Mouse (Mus musculus) neural tube, embryonic 11.5 days (tissue): ENCODE data around the gene Col27a1. TPM values are rescaled to one million over a fixed set of nuclear protein-coding genes. Genes with fewer than 3 reads are reported as not detected.

Experiments used
- microRNA counts: library from miRNA; unstranded; fragments of <30 nt; microRNA quantifications from one replicate; lab custom pipeline; 2015
- microRNA-seq: library from miRNA; unstranded; fragments of <30 nt; microRNA quantifications from one replicate; pipeline ENCODE4, GENCODE M21; 2016
- polyA plus RNA-seq: library from polyadenylated mRNA; unstranded; fragments of >200 nt; fragmentation: Nextera tagmentation; extraction: Ambion mirVana; gene quantifications from 2 replicates; pipeline ENCODE4 v1.2.1, GENCODE M21; 2014

Gene Col27a1
- polyA plus RNA-seq, 1 experiment from 2014 or later: 3.5 TPM

MicroRNA genes within 50 kb of the gene (microRNA counts, 519-probe panel; counts per million panel counts)
- 2,137 counts per million, percentile 59 among the panel's probes with 10 or more counts for microRNA mmu-miR-455 (lab: Ali Mortazavi, UCI)

Small RNAs within 50 kb of the gene (microRNA-seq; reads per million reads assigned to microRNA genes)
- 359 reads per million, percentile 66 among the genes with 10 or more reads in this experiment for gene Mir455

Other genes starting within 250 kb of the Col27a1 start
- 43.2 and 54.3 TPM in 2 replicates for gene Zfp618, start 248.4 kb upstream of the Col27a1 start, polyA plus RNA-seq
- gene Ambp, start 59.2 kb upstream of the Col27a1 start, polyA plus RNA-seq: 0.57 and 0.60 TPM in 2 replicates
- not detected in 2 replicates for gene Kif12, start 41.9 kb upstream of the Col27a1 start, polyA plus RNA-seq
- gene Orm1, start 130.6 kb downstream of the Col27a1 start, polyA plus RNA-seq: not detected in 2 replicates
- not detected in 2 replicates for gene Orm3, start 142.2 kb downstream of the Col27a1 start, polyA plus RNA-seq
- not detected in 2 replicates for gene Orm2, start 148.4 kb downstream of the Col27a1 start, polyA plus RNA-seq
- 6.0 and 6.9 TPM in 2 replicates for gene Akna, start 189.3 kb downstream of the Col27a1 start, polyA plus RNA-seq